Mouse (Mus musculus) heart, embryonic 10.5 days (tissue): ENCODE results near the gene Draxin. TPM values are rescaled to one million over a fixed set of nuclear protein-coding genes. Genes with fewer than 3 reads are reported as not detected.
A peak's percentile ranks its signal among the peaks of the same experiment; 100 is the strongest.

ENCODE experiments used
- DNase-seq: peaks from one replicate; pipeline ENCODE4 v3.0.0-alpha.2; 2017; ENCODE audit warnings: low spot score
- H3K27ac ChIP-seq: fragments of 300-500 bp; sonication (generic); 2 replicates; pipeline ENCODE4 v1.5.1; 2016; ENCODE audit warnings: mild to moderate bottlenecking
- H3K27me3 ChIP-seq: fragments of 300-500 bp; sonication (generic); 2 replicates; pipeline ENCODE4 v1.6.1; 2016; ENCODE audit warnings: mild to moderate bottlenecking; ENCODE audit not compliant: poor library complexity, insufficient read depth, severe bottlenecking
- H3K36me3 ChIP-seq: fragments of 300-500 bp; sonication (generic); 2 replicates; pipeline ENCODE4 v1.6.1; 2016; ENCODE audit warnings: mild to moderate bottlenecking, moderate library complexity
- H3K4me1 ChIP-seq: fragments of 300-500 bp; sonication (generic); 2 replicates; pipeline ENCODE4 v1.6.1; 2016; ENCODE audit warnings: mild to moderate bottlenecking
- H3K4me3 ChIP-seq: fragments of 300-500 bp; sonication (generic); 2 replicates; pipeline ENCODE4 v1.5.1; 2016; ENCODE audit warnings: mild to moderate bottlenecking, moderate library complexity
- H3K9me3 ChIP-seq: fragments of 300-500 bp; sonication (generic); 2 replicates; pipeline ENCODE4 v1.6.1; 2016; ENCODE audit warnings: mild to moderate bottlenecking, moderate library complexity
- WGBS: fragments of 180-500 bp; shearing (Covaris S2); methylation state at CpG from one replicate; pipeline ENCODE4 v1.1.7; 2016; 5-methylcytosine and 5-hydroxymethylcytosine counted together
- polyA plus RNA-seq: library from polyadenylated mRNA; unstranded; fragments of >200 nt; fragmentation: Nextera tagmentation; extraction: Ambion mirVana; gene quantifications from 2 replicates; pipeline ENCODE4 v1.2.1, GENCODE M21; 2016

The Draxin gene
- polyA plus RNA-seq, 1 experiment from 2014 or later, result 0.48 TPM

- Histone ChIP-seq H3K4me3 (peak overlapping the region; percentile 19), H3K27me3 (no peaks in the 10 kb centered on the region), H3K27ac (peak overlapping the region; percentile 74), H3K36me3 (peaks cover 28% of the 10 kb centered on the region), H3K4me1 (peaks cover 57% of the 10 kb centered on the region), H3K9me3 (no peaks in the 10 kb centered on the region)
- DNase-seq, result no peak
- WGBS, result 45% methylated on average over 21 of the region's 21 CpGs
Observed at GRCm38 (mm10) chr4:148083176-148083899, 47.2 kb downstream of the Draxin start.

- 46% methylated on average over 12 of the region's 12 CpGs for WGBS
- no peak overlapping the region for H3K4me3 ChIP-seq
- peak overlapping the region; percentile 8; the same call in 1 of the 2 replicates for H3K27ac ChIP-seq
- no peaks in the 10 kb centered on the region for H3K9me3 ChIP-seq
- H3K36me3 ChIP-seq, result peaks cover 29% of the 10 kb centered on the region
- peak; percentile 86 for DNase-seq
- no peaks in the 10 kb centered on the region for H3K27me3 ChIP-seq
- peaks cover 51% of the 10 kb centered on the region for H3K4me1 ChIP-seq
Observed at GRCm38 (mm10) chr4:148082257-148083044, 48.0 kb downstream of the Draxin start.

- Histone ChIP-seq H3K27me3 (no peaks in the 10 kb centered on the region), H3K9me3 (no peaks in the 10 kb centered on the region), H3K4me1 (peaks cover 38% of the 10 kb centered on the region), H3K27ac (no peak overlapping the region), H3K4me3 (no peak overlapping the region), H3K36me3 (peaks cover 29% of the 10 kb centered on the region)
- DNase-seq, result no peak
- 85% methylated on average over 10 of the region's 10 CpGs for WGBS
Observed at GRCm38 (mm10) chr4:148081201-148081600, 49.3 kb downstream of the Draxin start.

- H3K9me3 ChIP-seq, result no peaks in the 10 kb centered on the region
- H3K4me1 ChIP-seq, result peaks cover 34% of the 10 kb centered on the region
- no peak overlapping the region for H3K27ac ChIP-seq
- peaks cover 29% of the 10 kb centered on the region for H3K36me3 ChIP-seq
- WGBS, result 90% methylated on average over 1 of the region's 1 CpGs
- H3K4me3 ChIP-seq, result no peak overlapping the region
- H3K27me3 ChIP-seq, result no peaks in the 10 kb centered on the region; the same call in 1 of the 2 replicates
- no peak for DNase-seq
Observed at GRCm38 (mm10) chr4:148080597-148080973, 49.9 kb downstream of the Draxin start.

- Histone ChIP-seq H3K27ac (no peak overlapping the region), H3K36me3 (peaks cover 29% of the 10 kb centered on the region), H3K9me3 (no peaks in the 10 kb centered on the region), H3K4me3 (no peak overlapping the region), H3K4me1 (peaks cover 29% of the 10 kb centered on the region), H3K27me3 (no peaks in the 10 kb centered on the region; the same call in 1 of the 2 replicates)
- 82% methylated on average over 8 of the region's 8 CpGs for WGBS
- DNase-seq, result no peak
Observed at GRCm38 (mm10) chr4:148079944-148080596, 50.4 kb downstream of the Draxin start.

- no peak for DNase-seq
- 76% methylated on average over 6 of the region's 6 CpGs for WGBS
Observed at GRCm38 (mm10) chr4:148079212-148079611, 51.3 kb downstream of the Draxin start.

GRCm38 (mm10) chr4:148075881-148076280, 54.6 kb downstream of the Draxin start:
- Histone ChIP-seq H3K9me3 (no peaks in the 10 kb centered on the region), H3K27me3 (peaks cover 3% of the 10 kb centered on the region; the same call in 1 of the 2 replicates), H3K36me3 (peaks cover 18% of the 10 kb centered on the region), H3K27ac (0 out of 2 replicates have a peak overlapping the region, but pooled peaks have one; percentile 42), H3K4me3 (no peak overlapping the region), H3K4me1 (peaks cover 12% of the 10 kb centered on the region; the same call in 1 of the 2 replicates)
- no peak for DNase-seq
- WGBS, result 90% methylated on average over 6 of the region's 6 CpGs

More at GRCm38 (mm10) chr4:148079212-148079611, 51.3 kb downstream of the Draxin start:
- no peaks in the 10 kb centered on the region; the same call in 1 of the 2 replicates for H3K27me3 ChIP-seq
- H3K4me3 ChIP-seq, result no peak overlapping the region
- peaks cover 29% of the 10 kb centered on the region for H3K36me3 ChIP-seq
- H3K4me1 ChIP-seq, result peaks cover 26% of the 10 kb centered on the region
- no peaks in the 10 kb centered on the region for H3K9me3 ChIP-seq
- H3K27ac ChIP-seq, result no peak overlapping the region

GRCm38 (mm10) chr4:148075259-148075658, 55.2 kb downstream of the Draxin start:
- peaks cover 4% of the 10 kb centered on the region; the same call in 1 of the 2 replicates for H3K27me3 ChIP-seq
- DNase-seq, result no peak
- no peaks in the 10 kb centered on the region for H3K9me3 ChIP-seq
- peak overlapping the region; percentile 42 for H3K27ac ChIP-seq
- H3K36me3 ChIP-seq, result peaks cover 11% of the 10 kb centered on the region
- H3K4me3 ChIP-seq, result peak overlapping the region; percentile 48
- H3K4me1 ChIP-seq, result peaks cover 15% of the 10 kb centered on the region
- WGBS, result 38% methylated on average over 21 of the region's 21 CpGs

GRCm38 (mm10) chr4:148074521-148075189, 55.8 kb downstream of the Draxin start:
- Histone ChIP-seq H3K9me3 (no peaks in the 10 kb centered on the region), H3K4me3 (peak overlapping the region; percentile 48), H3K27me3 (peaks cover 4% of the 10 kb centered on the region; the same call in 1 of the 2 replicates), H3K36me3 (peaks cover 5% of the 10 kb centered on the region), H3K4me1 (peaks cover 15% of the 10 kb centered on the region), H3K27ac (peak overlapping the region; percentile 42)
- 47% methylated on average over 17 of the region's 17 CpGs for WGBS
- DNase-seq, result no peak

- H3K9me3 ChIP-seq, result no peaks in the 10 kb centered on the region
- DNase-seq, result no peak
- WGBS, result 60% methylated on average over 5 of the region's 5 CpGs
Observed at GRCm38 (mm10) chr4:148071508-148071907, 59.0 kb downstream of the Draxin start.

GRCm38 (mm10) chr4:148069602-148070218, 60.8 kb downstream of the Draxin start:
- Histone ChIP-seq H3K27me3 (peaks cover 15% of the 10 kb centered on the region; the same call in 1 of the 2 replicates), H3K36me3 (no peaks in the 10 kb centered on the region), H3K4me1 (peaks cover 31% of the 10 kb centered on the region), H3K4me3 (no peak overlapping the region), H3K27ac (no peak overlapping the region), H3K9me3 (no peaks in the 10 kb centered on the region)
- DNase-seq, result no peak
- WGBS, result 76% methylated on average over 9 of the region's 9 CpGs

More at GRCm38 (mm10) chr4:148071508-148071907, 59.0 kb downstream of the Draxin start:
- H3K36me3 ChIP-seq, result no peaks in the 10 kb centered on the region
- H3K4me1 ChIP-seq, result peaks cover 21% of the 10 kb centered on the region
- peaks cover 8% of the 10 kb centered on the region; the same call in 1 of the 2 replicates for H3K27me3 ChIP-seq
- H3K4me3 ChIP-seq, result no peak overlapping the region
- H3K27ac ChIP-seq, result no peak overlapping the region

GRCm38 (mm10) chr4:148067346-148067745, 63.2 kb downstream of the Draxin start:
- 87% methylated on average over 8 of the region's 8 CpGs for WGBS

More at GRCm38 (mm10) chr4:148067346-148067745, 63.2 kb downstream of the Draxin start:
- no peak for DNase-seq
- Histone ChIP-seq H3K9me3 (no peaks in the 10 kb centered on the region), H3K4me3 (no peak overlapping the region), H3K27me3 (peaks cover 19% of the 10 kb centered on the region; the same call in 1 of the 2 replicates), H3K27ac (no peak overlapping the region), H3K4me1 (peaks cover 37% of the 10 kb centered on the region), H3K36me3 (no peaks in the 10 kb centered on the region)
